Mouse (Mus musculus): ENCODE results near the gene Gdpd3. TPM values are rescaled to one million over a fixed set of nuclear protein-coding genes. Genes with fewer than 3 reads are reported as not detected.

Gdpd3 gene
- total and polyA plus RNA-seq, 3 experiments: 1.3 to 1.6 (median 1.5) TPM

DNA sequence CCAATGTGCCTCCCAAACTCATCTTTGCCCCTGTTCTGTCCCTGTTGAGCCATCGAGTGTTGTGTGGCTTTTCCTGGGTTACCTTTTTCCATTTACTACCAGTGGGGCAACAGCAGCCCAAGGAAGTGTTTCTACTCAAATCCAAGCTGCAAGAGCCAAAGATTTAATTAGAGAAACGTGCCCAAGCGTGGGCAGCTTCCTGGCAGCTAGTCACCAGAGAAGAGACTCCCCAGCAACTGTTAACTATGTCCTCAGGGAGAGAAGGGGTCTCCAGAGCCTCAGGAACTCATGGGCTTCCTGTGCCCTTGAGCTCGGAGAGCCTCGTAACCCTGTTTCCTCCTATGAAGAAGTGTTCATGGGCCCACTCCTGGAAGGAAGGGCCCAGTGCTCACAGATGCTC, 25.2 kb upstream of the Gdpd3 start:
- DNase-seq (ENCODE audit: extremely low read depth): no peak
- dilution Hi-C loops (cut with MboI; ENCODE audit: extremely low pct_ligation_motif_present, extremely low pct_unique_long_range_greater_than_20kb, low sequenced_read_pairs) (no loop called here), in situ Hi-C loops (cut with MboI; ENCODE audit: low pct_ligation_motif_present, low pct_unique_long_range_greater_than_20kb, low sequenced_read_pairs) (no loop called here)
- no peak for TF ChIP-seq TBP (conservative IDR thresholded peaks at IDR 0.05; ENCODE audit: low read depth, low read length)
- no peak for TF ChIP-seq MYC (IDR thresholded peaks at IDR 0.05; ENCODE audit: low read depth, low read length)
- no peak for TF ChIP-seq HCFC1 (IDR thresholded peaks at IDR 0.05; ENCODE audit: low read depth, low read length)
- no peak overlapping the region for H3K4me2 ChIP-seq (ENCODE audit: insufficient read depth, low read depth, poor library complexity, severe bottlenecking)
- no peaks in the 10 kb centered on the region for H3K9me3 ChIP-seq (replicated peaks; ENCODE audit: low read length)
- H3K27ac ChIP-seq (ENCODE audit: insufficient read depth, low read depth): no peak overlapping the region
- H3K36me3 ChIP-seq (replicated peaks in 1 of 2; ENCODE audit: control insufficient read depth in 1 of 2, insufficient read depth in 1 of 2, low read length in 1 of 2): no peaks in the 10 kb centered on the region
- peaks cover 8 to 9% of the 10 kb centered on the region in 2 experiments for H3K4me1 ChIP-seq (ENCODE audit: control insufficient read depth in 1 of 2, insufficient read depth in 2 of 2)
- no peak overlapping the region for H3K9ac ChIP-seq (ENCODE audit: insufficient read depth, low read depth)
- H3K4me3 ChIP-seq (replicated peaks in 1 of 3; ENCODE audit: low read depth in 2 of 3, low read length in 2 of 3, poor library complexity in 1 of 3): no peak overlapping the region
- H3K27me3 ChIP-seq (replicated peaks): no peaks in the 10 kb centered on the region
- no peaks in the 10 kb centered on the region for H3K79me2 ChIP-seq (replicated peaks; ENCODE audit: control insufficient read depth, extremely low read depth, insufficient read depth, poor library complexity, severe bottlenecking)

DNA sequence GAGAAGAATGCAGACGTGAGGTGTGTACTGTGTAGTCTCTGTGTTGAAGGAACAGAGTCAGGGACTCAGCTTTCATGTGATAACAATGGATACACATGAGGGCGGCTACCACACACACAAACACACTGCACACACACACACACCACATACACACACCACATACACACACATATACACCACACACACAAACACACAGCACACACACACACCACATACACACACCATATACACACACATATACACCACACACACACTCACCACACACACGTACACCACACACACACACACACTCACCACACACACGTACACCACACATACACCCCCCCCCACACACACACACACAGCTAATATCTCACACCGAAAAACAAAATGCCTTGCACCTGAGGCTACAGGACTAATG, 24.7 kb upstream of the Gdpd3 start:
- no peak overlapping the region for H3K9ac ChIP-seq (ENCODE audit: insufficient read depth, low read depth)
- peaks cover 11 to 13% of the 10 kb centered on the region in 2 experiments for H3K4me1 ChIP-seq (ENCODE audit: control insufficient read depth in 1 of 2, insufficient read depth in 2 of 2)
- no peak for DNase-seq (ENCODE audit: extremely low read depth)
- no peak overlapping the region for H3K4me2 ChIP-seq (ENCODE audit: insufficient read depth, low read depth, poor library complexity, severe bottlenecking)
- H3K9me3 ChIP-seq (replicated peaks; ENCODE audit: low read length): no peaks in the 10 kb centered on the region
- H3K36me3 ChIP-seq (replicated peaks in 1 of 2; ENCODE audit: control insufficient read depth in 1 of 2, insufficient read depth in 1 of 2, low read length in 1 of 2): no peaks in the 10 kb centered on the region
- in situ Hi-C loops (cut with MboI; ENCODE audit: low pct_ligation_motif_present, low pct_unique_long_range_greater_than_20kb, low sequenced_read_pairs) (no loop called here), dilution Hi-C loops (cut with MboI; ENCODE audit: extremely low pct_ligation_motif_present, extremely low pct_unique_long_range_greater_than_20kb, low sequenced_read_pairs) (no loop called here)
- no peaks in the 10 kb centered on the region for H3K79me2 ChIP-seq (replicated peaks; ENCODE audit: control insufficient read depth, extremely low read depth, insufficient read depth, poor library complexity, severe bottlenecking)
- no peak overlapping the region for H3K27ac ChIP-seq (ENCODE audit: insufficient read depth, low read depth)
- H3K4me3 ChIP-seq (replicated peaks in 1 of 3; ENCODE audit: low read depth in 2 of 3, low read length in 2 of 3, poor library complexity in 1 of 3): no peak overlapping the region
- TF ChIP-seq ZNF384 (IDR thresholded peaks at IDR 0.05; ENCODE audit: low read depth, low read length) (no peak), TCF12 (IDR thresholded peaks at IDR 0.05; ENCODE audit: low read depth, low read length) (no peak), TBP (conservative IDR thresholded peaks at IDR 0.05; ENCODE audit: low read depth, low read length) (no peak), CTCF (conservative IDR thresholded peaks at IDR 0.05 in 1 of 2, IDR thresholded peaks at IDR 0.05 in 1 of 2; ENCODE audit: low read depth in 2 of 2, low read length in 2 of 2) (no peak), SIN3A (IDR thresholded peaks at IDR 0.05; ENCODE audit: low read length) (no peak), E2F4 (IDR thresholded peaks at IDR 0.05; ENCODE audit: insufficient replicate concordance, low read depth, low read length) (no peak), RCOR1 (conservative IDR thresholded peaks at IDR 0.05; ENCODE audit: low read depth, low read length) (no peak), ZKSCAN1 (IDR thresholded peaks at IDR 0.05; ENCODE audit: borderline replicate concordance, low read depth, low read length) (no peak), MYC (IDR thresholded peaks at IDR 0.05; ENCODE audit: low read depth, low read length) (no peak), NRF1 (IDR thresholded peaks at IDR 0.05; ENCODE audit: low read depth, low read length) (no peak), JUND (conservative IDR thresholded peaks at IDR 0.05; ENCODE audit: low read depth, low read length) (no peak), ZC3H11A (IDR thresholded peaks at IDR 0.05; ENCODE audit: low read depth, low read length) (no peak)
- H3K27me3 ChIP-seq (replicated peaks): no peaks in the 10 kb centered on the region

DNA sequence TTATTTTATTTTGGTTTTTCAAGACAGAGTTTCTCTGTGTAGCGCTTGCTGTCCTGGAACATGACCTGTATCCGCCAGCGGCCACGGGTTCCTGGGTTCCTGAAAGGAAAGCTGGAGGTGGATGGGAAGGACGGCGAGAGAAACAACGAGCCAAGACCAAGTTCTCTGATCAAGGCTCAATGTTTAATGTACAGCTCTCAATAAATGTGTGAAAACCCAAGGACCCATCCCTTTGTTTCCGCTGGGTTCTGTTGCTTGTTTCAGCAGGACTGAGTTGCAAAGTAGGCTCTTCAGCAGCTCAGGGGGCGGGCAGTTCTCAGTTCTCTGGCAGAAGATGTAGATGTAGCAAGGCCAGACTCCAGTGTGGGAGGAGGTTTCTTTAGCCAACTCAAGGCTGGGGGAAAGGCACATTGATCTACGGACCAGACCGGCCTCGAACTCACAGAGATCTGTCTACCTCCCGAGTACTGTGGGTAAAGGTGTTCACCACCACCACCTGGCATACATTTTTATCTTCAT, 24.1 kb upstream of the Gdpd3 start:
- Histone ChIP-seq H3K4me1 (ENCODE audit: control insufficient read depth in 1 of 2, insufficient read depth in 2 of 2) (peaks cover 13 to 19% of the 10 kb centered on the region in 2 experiments), H3K36me3 (replicated peaks in 1 of 2; ENCODE audit: control insufficient read depth in 1 of 2, insufficient read depth in 1 of 2, low read length in 1 of 2) (no peaks in the 10 kb centered on the region)
- in situ Hi-C loops (cut with MboI; ENCODE audit: low pct_ligation_motif_present, low pct_unique_long_range_greater_than_20kb, low sequenced_read_pairs): no loop called here

More for the DNA sequence above, 24.1 kb upstream of the Gdpd3 start:
- no peak overlapping the region for H3K4me2 ChIP-seq (ENCODE audit: insufficient read depth, low read depth, poor library complexity, severe bottlenecking)
- H3K9me3 ChIP-seq (replicated peaks; ENCODE audit: low read length): no peaks in the 10 kb centered on the region
- no peak overlapping the region for H3K9ac ChIP-seq (ENCODE audit: insufficient read depth, low read depth)
- dilution Hi-C loops (cut with MboI; ENCODE audit: extremely low pct_ligation_motif_present, extremely low pct_unique_long_range_greater_than_20kb, low sequenced_read_pairs): no loop called here
- H3K27ac ChIP-seq (ENCODE audit: insufficient read depth, low read depth): no peak overlapping the region
- no peak for DNase-seq (ENCODE audit: extremely low read depth)
- TF ChIP-seq MYC (IDR thresholded peaks at IDR 0.05; ENCODE audit: low read depth, low read length): no peak
- no peak for TF ChIP-seq KAT2A (IDR thresholded peaks at IDR 0.05; ENCODE audit: insufficient replicate concordance, low read length)
- no peak for TF ChIP-seq CTCF (conservative IDR thresholded peaks at IDR 0.05 in 1 of 2, IDR thresholded peaks at IDR 0.05 in 1 of 2; ENCODE audit: low read depth in 2 of 2, low read length in 2 of 2)
- TF ChIP-seq RCOR1 (conservative IDR thresholded peaks at IDR 0.05; ENCODE audit: low read depth, low read length): no peak
- TF ChIP-seq E2F4 (IDR thresholded peaks at IDR 0.05; ENCODE audit: insufficient replicate concordance, low read depth, low read length): no peak
- no peak for TF ChIP-seq JUND (conservative IDR thresholded peaks at IDR 0.05; ENCODE audit: low read depth, low read length)
- TF ChIP-seq POLR2AphosphoS2 (IDR thresholded peaks at IDR 0.05; ENCODE audit: low read depth, low read length): no peak
- no peak for TF ChIP-seq JUN (IDR thresholded peaks at IDR 0.05; ENCODE audit: insufficient read depth, low read depth, low read length)
- no peak for TF ChIP-seq HCFC1 (IDR thresholded peaks at IDR 0.05; ENCODE audit: low read depth, low read length)
- TF ChIP-seq NRF1 (IDR thresholded peaks at IDR 0.05; ENCODE audit: low read depth, low read length): no peak
- no peak for TF ChIP-seq USF2 (conservative IDR thresholded peaks at IDR 0.05; ENCODE audit: low read depth, low read length)
- no peak for TF ChIP-seq IRF4 (IDR thresholded peaks at IDR 0.05; ENCODE audit: low read depth, low read length)
- TF ChIP-seq SMC3 (IDR thresholded peaks at IDR 0.05; ENCODE audit: low read depth, low read length): no peak
- TF ChIP-seq POLR2A (IDR thresholded peaks at IDR 0.05; ENCODE audit: low read depth, low read length): no peak
- no peak for TF ChIP-seq TCF12 (IDR thresholded peaks at IDR 0.05; ENCODE audit: low read depth, low read length)
- TF ChIP-seq MAX (IDR thresholded peaks at IDR 0.05; ENCODE audit: low read length): no peak
- TF ChIP-seq ELF1 (IDR thresholded peaks at IDR 0.05; ENCODE audit: low read depth, low read length): no peak
- no peak for TF ChIP-seq USF1 (IDR thresholded peaks at IDR 0.05; ENCODE audit: low read depth, low read length)
- no peak for TF ChIP-seq EP300 (IDR thresholded peaks at IDR 0.05; ENCODE audit: low read length)
- H3K4me3 ChIP-seq (replicated peaks in 1 of 3; ENCODE audit: low read depth in 2 of 3, low read length in 2 of 3, poor library complexity in 1 of 3): no peak overlapping the region
- H3K27me3 ChIP-seq (replicated peaks): no peaks in the 10 kb centered on the region
- H3K79me2 ChIP-seq (replicated peaks; ENCODE audit: control insufficient read depth, extremely low read depth, insufficient read depth, poor library complexity, severe bottlenecking): no peaks in the 10 kb centered on the region

Measured in CH12.LX (cell line).